Mouse (Mus musculus): ENCODE measurements around the gene Galr2.

DNA sequence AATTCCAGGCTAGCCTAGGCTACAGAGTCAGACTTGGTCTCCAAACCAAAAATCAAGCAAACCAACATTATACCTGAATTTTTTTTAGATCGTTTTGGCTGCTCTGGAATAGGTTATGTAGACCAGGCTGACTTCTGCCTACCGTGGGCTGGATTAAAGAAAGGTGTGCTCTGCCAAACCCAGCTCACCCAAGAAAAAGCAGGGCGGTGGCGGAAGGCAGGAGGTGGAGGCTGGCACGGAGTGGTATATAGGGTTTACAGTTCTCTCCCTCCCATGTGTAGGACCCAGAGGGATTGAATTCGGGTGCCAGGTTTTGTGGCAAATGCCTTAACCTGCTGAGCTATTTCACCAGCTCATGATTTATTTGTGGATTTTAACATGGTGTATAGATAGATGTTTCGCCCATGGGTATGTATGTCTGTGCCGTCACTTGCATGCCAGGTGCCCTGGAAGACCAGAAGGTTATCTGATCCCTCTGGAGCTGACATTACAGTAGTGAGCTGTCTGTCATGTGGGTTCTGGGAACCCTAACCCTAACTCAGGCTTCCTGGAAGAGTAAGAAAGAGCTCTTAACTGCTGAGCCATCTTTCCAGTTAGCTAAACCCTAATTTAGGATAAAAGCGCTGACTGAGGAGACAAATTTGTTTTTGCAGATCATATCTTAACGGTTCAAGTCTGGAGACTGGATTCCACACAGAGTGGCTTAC lies 26.4 kb downstream of the Galr2 start, which contains the start of gene Exoc7:
- TF ChIP-seq CTCF (IDR thresholded peaks at IDR 0.05; ENCODE audit: low read depth, low read length): no peak
- no peak for TF ChIP-seq GATA1 (IDR thresholded peaks at IDR 0.05; ENCODE audit: borderline replicate concordance, low read length)
- TF ChIP-seq POLR2AphosphoS5 (IDR thresholded peaks at IDR 0.05; ENCODE audit: insufficient replicate concordance, low read depth, low read length): no peak

All from G1E (cell line).